Mouse (Mus musculus) testis, adult 2 months (tissue): Measurements from ENCODE around the gene AB124611.

Experiments
- CTCF ChIP-seq: fragments of 200-500 bp; IDR thresholded peaks from 2 replicates; pipeline ENCODE4 v1.5.1; 2012; ENCODE audit warnings: low read depth, mild to moderate bottlenecking, inconsistent platforms, low read length, moderate library complexity; ENCODE audit not compliant: control insufficient read depth, insufficient read depth, insufficient replicate concordance
- POLR2A ChIP-seq: fragments of 200-500 bp; IDR thresholded peaks from 2 replicates; pipeline ENCODE4 v1.6.1; 2012; ENCODE audit warnings: low read depth, mild to moderate bottlenecking, inconsistent platforms, low read length, moderate library complexity; ENCODE audit not compliant: control insufficient read depth

- no peak for TF ChIP-seq CTCF
- no peak for TF ChIP-seq POLR2A
Measured at GRCm38 (mm10) chr9:21576286-21576685, 50.3 kb downstream of the AB124611 start.
